Mouse (Mus musculus) layer of hippocampus, adult 2 months (tissue): ENCODE data around the gene Ccdc47. TPM values are rescaled to one million over a fixed set of nuclear protein-coding genes. Genes with fewer than 3 reads are reported as not detected.
"Not testable (repeated sequence)": the region's sequence is repeated elsewhere in the genome, so short reads cannot be mapped to it uniquely, and the experiment has no call there.

Experiments used
- DNase-seq, 2 experiments: peaks; one replicate each; pipeline ENCODE4 v3.0.0; 2022; ENCODE audit warnings: low spot score in 2 of 2
- H3K27ac ChIP-seq: fragments of 200-600 bp; 2 replicates; pipeline ENCODE4 v1.8.1; 2022
- H3K4me3 ChIP-seq: fragments of 200-600 bp; 2 replicates; pipeline ENCODE4 v1.8.1; 2022; ENCODE audit warnings: mild to moderate bottlenecking
- CTCF ChIP-seq: fragments of 200-600 bp; conservative IDR thresholded peaks from 2 replicates; pipeline ENCODE4 v1.8.1; 2022; ENCODE audit warnings: antibody characterized with exemption, mild to moderate bottlenecking, moderate library complexity
- total RNA-seq, 2 experiments: library from RNA; stranded (reverse); gene quantifications; 2 replicates each; pipeline ENCODE4 v1.2.3; 2021

The Ccdc47 gene
- total RNA-seq, 2 experiments from 2014 or later: 89.8 to 98.2 TPM

DNA sequence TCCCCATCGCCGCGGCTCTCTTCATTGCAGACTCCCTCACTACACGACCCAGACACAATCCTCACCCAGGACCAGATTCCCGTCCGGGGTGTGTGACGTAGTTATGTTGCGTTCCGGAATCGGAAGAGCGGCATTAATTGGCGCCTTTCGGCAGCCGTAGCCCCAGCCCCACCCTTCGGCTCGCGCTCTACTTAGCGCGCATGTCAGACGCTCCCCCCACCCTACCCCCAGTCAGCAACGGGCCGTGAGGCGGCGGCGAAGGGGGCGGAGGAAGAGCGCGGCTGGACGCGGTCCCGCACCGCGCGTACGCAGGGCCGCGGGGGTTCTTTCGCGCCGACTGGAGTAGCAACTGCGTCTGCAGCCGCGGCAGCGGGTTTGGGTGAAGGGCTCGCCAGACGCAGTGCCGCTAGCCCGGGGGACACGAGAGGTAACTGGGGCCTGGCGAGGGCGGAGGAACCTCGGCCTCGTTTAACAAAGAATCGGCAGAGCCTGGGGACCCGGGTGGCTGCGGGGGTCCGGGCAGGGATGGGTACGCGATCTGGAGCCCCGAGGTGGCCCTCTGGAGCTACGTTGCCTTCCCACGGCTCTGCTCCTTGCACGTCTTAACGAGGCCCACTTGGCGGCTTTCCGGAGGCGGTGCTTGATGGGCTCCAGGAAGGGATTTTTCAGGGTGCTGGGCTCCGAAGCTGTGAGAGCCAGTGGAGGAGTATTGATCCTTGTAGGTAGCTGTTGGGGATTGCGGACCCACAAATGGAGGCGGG lies 766 bp upstream of the Ccdc47 start, which contains the start of gene Ddx42:
Ddx42 (plus strand) TSS at position 197 of the 761 bp plus-strand sequence.
- Histone ChIP-seq H3K4me3 (peak within 1 kb of the TSS; percentile 98), H3K27ac (peak within 1 kb of the TSS; percentile 96)
- peak; percentile 92 to 94 for DNase-seq
- no peak for TF ChIP-seq CTCF

DNA sequence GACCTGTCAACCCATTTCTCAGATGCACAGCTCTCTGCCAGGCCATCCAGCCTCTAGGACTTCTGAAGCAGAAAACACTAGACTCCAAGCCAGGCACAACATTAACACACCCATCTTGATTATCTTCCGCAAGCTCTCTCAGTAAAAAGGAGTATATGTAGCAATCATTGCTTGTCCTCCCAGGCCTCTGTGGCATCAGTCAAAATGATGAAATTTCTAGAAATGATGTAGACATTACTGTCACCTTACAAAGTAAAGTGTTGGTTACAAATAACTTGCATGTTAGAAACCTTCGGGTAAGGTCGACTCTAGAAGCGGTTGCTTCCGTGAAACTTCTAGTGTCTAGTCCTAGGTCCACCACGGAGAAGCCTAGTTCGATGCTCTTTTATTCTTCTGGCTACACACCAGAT lies 689 bp downstream of the Ccdc47 start:
- TF ChIP-seq CTCF: no peak
- DNase-seq: no peak
- peak overlapping the region; percentile 98 for H3K4me3 ChIP-seq
- H3K27ac ChIP-seq: peak overlapping the region; percentile 96

DNA sequence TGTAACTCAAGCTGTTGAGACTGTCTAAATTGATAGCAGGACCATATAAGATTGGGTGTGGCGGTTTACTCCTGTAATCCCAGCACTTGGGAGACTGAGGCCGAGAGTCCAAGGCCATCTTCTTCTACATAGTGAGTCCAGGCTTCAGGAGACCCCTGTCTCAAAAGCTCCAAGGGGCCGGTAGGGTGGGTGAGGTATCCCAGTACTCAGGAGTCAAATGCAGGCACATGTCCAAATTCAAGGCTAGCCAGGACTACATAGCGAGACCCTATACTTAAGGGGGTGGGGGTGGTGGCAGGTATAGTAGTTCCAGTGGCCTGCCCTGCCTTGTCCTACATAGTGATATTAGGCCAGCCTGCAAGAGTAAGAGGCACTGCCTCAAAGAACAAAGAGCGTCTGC lies 1.3 kb downstream of the Ccdc47 start:
- H3K4me3 ChIP-seq: peak overlapping the region; percentile 98
- TF ChIP-seq CTCF: no peak
- H3K27ac ChIP-seq: peak overlapping the region; percentile 96; the same call in 1 of the 2 replicates
- DNase-seq: no peak

DNA sequence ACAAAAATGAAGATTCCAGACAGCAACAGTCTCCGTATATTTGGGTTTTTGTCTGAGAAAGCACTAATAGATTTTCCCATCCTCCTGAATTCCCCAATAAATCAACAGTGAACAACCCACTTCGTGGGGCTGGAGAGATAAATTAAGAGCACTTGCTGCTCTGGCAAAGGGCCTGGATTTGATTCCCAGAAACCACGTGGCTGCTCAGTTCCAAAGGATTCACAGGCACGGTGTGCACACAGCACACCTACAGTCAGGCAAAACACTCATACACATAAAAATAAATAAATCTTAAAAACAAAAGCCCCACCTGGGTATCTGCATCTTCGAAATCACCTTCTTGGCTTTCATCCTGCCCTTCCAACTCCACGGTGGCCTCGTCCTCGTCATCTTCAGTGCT lies 3.4 kb downstream of the Ccdc47 start:
- peak overlapping the region; percentile 47 for H3K27ac ChIP-seq
- peak overlapping the region; percentile 13; the same call in 1 of the 2 replicates for H3K4me3 ChIP-seq
- DNase-seq: no peak
- TF ChIP-seq CTCF: no peak

DNA sequence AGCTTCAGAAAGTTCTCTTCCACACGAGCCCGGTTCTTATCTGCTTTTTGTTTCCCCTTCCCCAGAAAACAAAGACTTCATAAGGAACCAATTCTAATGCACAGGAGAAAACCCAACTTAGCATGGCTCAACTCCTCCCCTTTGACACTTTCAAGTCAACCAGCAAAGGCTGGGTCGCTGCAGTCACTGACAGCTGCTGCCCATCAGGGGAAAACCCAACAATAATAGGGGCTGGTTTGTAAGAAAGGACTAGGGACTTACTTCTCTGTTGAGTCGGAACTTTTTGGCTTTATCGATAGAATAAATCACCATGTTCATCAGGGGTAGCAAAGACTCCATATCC lies 14.1 kb downstream of the Ccdc47 start, which contains the start of gene Strada:
Strada (minus strand) TSS at position 46 of the 343 bp plus-strand sequence.
- DNase-seq: no peak

GRCm38 (mm10) chr11:106201337-106202122 lies 14.6 kb downstream of the Ccdc47 start:
- DNase-seq: no peak
- Histone ChIP-seq H3K27ac (no peak overlapping the region), H3K4me3 (no peak overlapping the region)
- TF ChIP-seq CTCF: no peak

More for the DNA sequence above, 14.1 kb downstream of the Ccdc47 start, which contains the start of gene Strada:
- TF ChIP-seq CTCF: no peak
- Histone ChIP-seq H3K27ac (no peak within 1 kb of the TSS), H3K4me3 (no peak within 1 kb of the TSS)

DNA sequence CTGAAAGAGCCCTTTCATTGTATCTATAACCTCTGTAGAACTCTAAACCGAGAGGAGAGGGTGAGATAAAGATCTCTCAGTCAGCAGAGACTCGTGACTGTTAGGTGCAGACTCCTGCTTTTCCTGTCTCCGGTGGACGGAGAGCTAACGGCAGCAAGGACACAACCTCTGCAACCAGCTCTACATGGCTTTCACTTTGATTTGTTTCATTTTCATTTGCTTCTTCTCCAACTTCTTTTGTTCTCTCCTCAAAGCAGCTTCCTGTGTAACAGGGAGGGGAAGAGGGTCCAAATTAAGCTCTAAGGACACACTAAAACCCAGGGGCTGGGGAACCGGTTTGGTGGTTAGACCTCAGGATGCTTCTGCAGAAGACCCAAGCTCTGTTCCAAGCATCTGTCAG lies 15.4 kb downstream of the Ccdc47 start:
- no peak for TF ChIP-seq CTCF
- Histone ChIP-seq H3K27ac (no peak overlapping the region), H3K4me3 (no peak overlapping the region)
- DNase-seq: no peak

- not testable (repeated sequence) for DNase-seq, H3K27ac ChIP-seq, H3K4me3 ChIP-seq
These were observed 16.1 kb downstream of the Ccdc47 start for GRCm38 (mm10) chr11:106199997-106200396.

- H3K4me3 ChIP-seq: no peak overlapping the region
- DNase-seq: no peak
- TF ChIP-seq CTCF: no peak
- H3K27ac ChIP-seq: no peak overlapping the region
These were observed 17.9 kb downstream of the Ccdc47 start for GRCm38 (mm10) chr11:106198277-106198676.

DNA sequence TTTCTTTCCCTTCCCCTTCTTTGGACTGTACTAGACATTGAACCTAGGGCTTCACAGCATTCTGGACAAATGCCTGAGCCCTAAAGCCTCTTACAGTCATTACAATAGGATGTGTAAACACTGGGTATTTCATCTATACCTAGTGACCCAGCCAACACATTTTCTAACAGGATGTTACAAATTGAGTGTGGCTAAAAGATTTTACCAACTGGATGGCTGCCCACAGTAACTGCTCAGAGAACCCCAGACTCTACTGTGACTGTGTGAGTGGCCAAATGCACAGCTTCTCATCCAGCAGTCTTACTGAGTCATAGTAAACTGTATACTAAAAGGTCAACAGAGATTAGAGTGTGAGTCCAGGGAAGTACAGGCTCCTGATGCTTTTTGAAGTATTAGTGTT lies 20.8 kb downstream of the Ccdc47 start:
- no peak overlapping the region for H3K4me3 ChIP-seq
- no peak for DNase-seq
- no peak overlapping the region for H3K27ac ChIP-seq
- TF ChIP-seq CTCF: no peak

GRCm38 (mm10) chr11:106194891-106195290 lies 21.3 kb downstream of the Ccdc47 start:
- H3K27ac ChIP-seq: no peak overlapping the region
- no peak overlapping the region for H3K4me3 ChIP-seq
- no peak for DNase-seq
- TF ChIP-seq CTCF: no peak

DNA sequence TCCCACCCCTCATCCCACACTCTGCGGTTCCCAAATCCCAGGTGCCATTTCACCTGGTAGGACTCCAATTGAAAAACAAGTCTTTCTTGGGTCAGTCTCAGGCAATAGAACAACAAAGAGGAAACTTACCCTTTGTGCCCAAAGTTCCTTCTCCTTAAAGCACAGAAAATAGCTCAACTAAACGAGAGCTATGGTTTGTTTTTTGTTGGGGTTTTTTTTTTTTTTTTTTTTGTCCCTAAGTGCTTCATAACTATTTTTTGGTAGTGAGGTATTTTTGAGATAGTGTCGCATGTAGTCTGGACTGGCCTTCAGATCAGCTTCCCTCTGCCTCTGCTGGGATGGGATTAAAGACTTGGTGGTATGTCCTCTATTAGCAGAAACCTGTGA lies 22.0 kb downstream of the Ccdc47 start:
- no peak for DNase-seq
- peak overlapping the region; percentile 68 for H3K4me3 ChIP-seq
- TF ChIP-seq CTCF: no peak
- peak overlapping the region; percentile 95 for H3K27ac ChIP-seq

GRCm38 (mm10) chr11:106193371-106194154 lies 22.6 kb downstream of the Ccdc47 start:
- Histone ChIP-seq H3K4me3 (peak overlapping the region; percentile 68), H3K27ac (peak overlapping the region; percentile 96)
- peak; percentile 96 to 97 for DNase-seq
- TF ChIP-seq CTCF: peak; percentile 1; the same call in 1 of the 2 replicates
